Mouse (Mus musculus): ENCODE results near the gene Bbc3.
"Not testable (repeated sequence)": the region's sequence is repeated elsewhere in the genome, so short reads cannot be mapped to it uniquely, and the experiment has no call there.

Bbc3 gene

GRCm38 (mm10) chr7:16294837-16295236 lies 13.4 kb upstream of the Bbc3 start:
- peak; percentile 84 for DNase-seq (ENCODE audit: low spot score)

DNA sequence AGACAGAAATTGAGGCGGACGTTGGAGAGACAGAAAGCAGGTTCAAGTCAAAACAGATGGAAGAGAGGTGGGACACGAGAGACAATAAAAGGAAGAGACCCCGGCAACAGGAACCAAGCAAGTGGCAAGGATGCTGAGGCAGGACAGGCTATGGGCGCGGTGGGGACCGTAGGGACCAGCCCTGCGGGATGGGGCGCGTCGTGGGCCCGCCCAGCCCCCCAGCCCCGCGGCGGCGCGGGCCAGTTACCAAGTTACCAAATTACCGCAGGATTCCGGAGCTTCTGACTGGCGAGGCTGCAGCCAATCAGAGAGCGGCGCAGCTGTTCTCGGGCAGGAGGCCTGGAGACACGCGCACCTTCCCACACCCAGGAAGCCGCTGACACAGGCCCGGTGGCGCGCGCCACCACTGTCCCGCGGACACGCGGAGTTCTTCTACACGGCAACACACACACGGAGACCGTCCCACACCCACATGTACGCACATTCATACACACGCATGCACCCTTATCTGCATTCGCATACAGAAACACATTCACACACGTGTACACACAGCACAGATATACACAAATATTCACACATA lies 12.8 kb upstream of the Bbc3 start:
- no peak for DNase-seq (ENCODE audit: low spot score)

DNA sequence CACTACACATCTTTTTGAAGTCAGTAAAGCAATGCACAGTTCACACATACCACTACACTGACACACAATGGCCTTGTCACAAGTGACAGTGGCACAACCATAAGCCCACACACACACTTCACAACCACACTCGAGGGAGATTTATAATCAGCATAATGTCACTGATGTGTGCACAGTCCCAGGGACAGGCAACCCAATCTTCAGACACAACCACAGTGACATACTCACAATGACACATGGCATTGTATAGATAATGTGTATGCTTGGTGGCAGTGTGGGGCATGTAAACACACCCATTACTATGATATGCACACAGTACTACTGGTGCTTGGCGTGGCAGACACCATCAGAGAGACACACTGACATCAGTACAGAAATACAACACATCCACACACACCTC lies 12.0 kb upstream of the Bbc3 start:
- DNase-seq (ENCODE audit: low spot score), result no peak

DNA sequence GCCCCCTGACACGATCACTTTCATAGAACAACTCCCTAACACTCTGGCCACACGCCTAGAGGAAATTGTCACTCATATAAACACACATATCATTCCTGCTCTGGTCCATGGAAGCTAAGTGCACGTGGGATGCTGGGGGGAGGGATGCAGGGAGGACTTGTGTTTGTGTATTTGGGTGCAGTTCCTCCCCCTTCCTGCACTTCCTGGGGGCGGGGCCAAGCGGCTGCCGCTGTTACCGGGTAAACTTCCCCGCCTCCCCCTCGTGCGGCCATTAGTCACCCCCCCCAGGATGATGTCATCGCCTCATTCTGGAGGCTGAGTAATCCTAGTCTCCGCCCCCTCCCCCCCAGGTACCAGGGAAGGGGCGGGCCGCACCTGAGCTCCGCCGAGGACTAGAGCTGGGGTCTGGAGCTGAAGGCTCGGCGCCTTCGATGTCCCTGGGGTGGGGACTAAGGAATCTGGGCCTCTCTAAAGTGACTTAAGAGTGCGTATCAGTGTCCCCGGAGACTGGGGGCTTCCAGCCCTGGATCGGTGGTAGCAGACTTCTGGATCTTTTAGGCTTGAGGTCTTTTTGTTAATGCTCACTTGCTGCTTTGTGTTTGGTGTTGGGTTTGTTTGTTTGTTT lies 11.3 kb upstream of the Bbc3 start:
- no peak for DNase-seq (ENCODE audit: low spot score)

- no peak for DNase-seq (ENCODE audit: low spot score)
These were observed 10.6 kb upstream of the Bbc3 start for GRCm38 (mm10) chr7:16297616-16298015.

- no peak for DNase-seq (ENCODE audit: low spot score)
These were observed 9.3 kb upstream of the Bbc3 start for GRCm38 (mm10) chr7:16298927-16299326.

DNA sequence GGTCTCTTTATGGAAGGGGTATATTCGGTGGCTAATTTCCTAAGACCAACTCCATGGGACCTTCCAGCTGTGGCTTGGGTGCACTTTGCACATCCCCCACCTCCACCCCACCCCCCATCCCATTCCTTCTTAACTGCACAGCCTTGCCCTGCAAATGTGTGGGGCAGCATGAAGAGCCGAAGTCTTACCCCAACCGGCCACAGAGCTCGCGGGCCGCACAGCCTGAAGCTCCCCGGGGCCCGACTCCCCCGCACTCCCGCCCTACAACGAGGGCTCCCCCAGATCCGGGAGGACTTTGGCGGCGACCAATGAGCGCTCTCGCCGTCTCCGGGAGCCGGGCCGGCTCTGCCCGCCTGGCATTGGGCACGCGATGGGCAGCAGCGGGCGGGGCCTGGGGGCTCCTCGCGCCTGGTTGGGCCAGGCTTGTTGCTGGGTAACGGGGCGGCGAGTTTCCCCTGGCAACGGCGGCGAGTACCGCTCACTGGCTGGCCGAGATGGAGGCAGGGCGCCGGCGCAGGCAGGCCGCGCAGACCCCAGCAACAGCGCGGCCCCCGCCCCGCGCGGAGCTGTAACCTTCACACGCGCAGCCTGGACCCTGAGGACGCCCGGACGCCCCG lies 8.7 kb upstream of the Bbc3 start:
- DNase-seq (ENCODE audit: low spot score), result peak; percentile 90

DNA sequence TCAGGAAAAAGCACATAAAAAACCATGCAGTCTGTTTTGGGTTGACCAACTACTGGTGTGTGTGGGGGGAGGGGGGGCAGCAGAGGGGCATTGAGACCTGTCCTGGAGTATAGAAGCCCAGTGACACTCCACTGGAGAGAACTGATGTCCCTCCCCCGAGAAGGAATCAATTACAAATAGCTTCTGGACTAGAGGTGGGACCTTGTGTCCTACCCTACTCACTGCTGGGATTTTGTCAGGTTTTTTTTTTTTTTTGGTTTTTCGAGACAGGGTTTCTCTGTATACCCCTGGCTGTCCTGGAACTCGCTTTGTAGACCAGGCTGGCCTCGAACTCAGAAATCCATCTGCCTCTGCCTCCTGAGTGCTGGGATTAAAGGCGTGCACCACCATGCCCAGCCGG lies 1.1 kb upstream of the Bbc3 start:
- DNase-seq (ENCODE audit: low spot score), result not testable (repeated sequence)

DNA sequence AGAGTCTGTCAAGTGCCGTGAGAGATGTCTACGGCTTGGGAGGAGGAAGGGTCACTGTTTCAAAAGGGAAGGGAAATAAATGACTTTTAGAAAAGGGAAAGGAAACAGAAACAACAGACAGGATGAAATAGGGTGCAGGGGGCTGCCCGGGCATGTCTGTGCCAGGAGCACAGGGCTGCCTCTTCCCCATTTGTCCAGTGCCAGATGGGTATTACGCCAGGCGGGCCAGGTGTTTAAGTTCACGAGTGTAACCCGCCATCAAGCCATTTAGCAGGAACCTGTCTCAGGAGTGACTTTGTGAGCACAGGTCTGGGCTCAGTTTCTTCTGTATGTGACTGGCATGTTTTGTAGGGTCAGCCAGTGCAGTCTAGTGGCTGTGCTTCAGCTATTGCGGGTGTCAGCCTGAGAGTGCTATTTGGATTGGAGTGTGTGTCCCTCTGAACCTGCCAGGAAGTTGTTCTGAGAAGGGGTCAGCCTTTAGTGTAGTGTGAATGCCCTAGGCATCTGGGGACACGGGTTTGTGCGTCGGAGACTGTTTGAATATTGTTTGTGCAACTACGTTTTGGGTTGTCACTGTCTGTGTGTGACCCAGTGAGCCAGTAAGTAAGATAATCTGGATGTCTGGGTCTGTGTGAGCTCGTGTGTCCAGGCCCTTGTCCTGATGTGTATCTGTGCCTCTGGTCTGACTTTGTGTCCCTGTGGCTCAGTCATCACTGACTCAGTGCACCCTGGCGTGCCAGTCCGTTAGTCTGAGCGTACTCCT lies 543 bp downstream of the Bbc3 start:
- no peak for DNase-seq (ENCODE audit: low spot score)

DNA sequence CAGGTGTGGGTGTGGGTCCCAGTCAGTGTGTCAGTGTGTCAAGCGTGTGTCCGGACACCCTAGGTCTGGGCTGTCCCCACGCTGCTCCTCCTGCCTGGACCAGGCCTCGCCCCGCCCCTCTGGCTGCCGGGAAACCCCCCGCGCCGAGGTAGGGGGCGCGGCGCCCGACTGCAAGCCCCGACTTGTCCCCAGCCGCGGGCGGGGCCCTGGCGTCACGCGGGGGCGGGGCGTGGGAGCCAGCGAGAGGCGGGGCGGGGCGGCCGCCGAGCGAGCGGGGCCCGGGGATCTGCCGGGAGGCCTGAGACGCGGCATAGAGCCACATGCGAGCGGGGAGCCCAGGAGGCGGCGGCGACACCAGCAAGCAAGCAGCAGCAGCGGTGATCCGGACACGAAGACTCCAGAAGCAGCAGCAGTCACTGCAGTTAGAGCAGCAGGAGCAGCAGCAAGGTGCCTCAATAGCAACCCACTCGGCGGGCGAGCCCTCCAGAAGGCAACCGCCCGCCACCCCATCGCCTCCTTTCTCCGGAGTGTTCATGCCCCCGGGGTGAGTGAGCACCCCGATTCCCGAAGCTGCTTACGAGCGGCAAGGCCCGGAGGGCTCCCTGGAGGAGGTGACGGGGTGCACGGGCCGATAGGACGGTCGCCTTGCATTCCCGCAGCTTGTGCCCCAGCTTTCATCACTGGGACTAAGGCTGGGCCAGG lies 1.3 kb downstream of the Bbc3 start:
- DNase-seq (ENCODE audit: low spot score), result no peak

DNA sequence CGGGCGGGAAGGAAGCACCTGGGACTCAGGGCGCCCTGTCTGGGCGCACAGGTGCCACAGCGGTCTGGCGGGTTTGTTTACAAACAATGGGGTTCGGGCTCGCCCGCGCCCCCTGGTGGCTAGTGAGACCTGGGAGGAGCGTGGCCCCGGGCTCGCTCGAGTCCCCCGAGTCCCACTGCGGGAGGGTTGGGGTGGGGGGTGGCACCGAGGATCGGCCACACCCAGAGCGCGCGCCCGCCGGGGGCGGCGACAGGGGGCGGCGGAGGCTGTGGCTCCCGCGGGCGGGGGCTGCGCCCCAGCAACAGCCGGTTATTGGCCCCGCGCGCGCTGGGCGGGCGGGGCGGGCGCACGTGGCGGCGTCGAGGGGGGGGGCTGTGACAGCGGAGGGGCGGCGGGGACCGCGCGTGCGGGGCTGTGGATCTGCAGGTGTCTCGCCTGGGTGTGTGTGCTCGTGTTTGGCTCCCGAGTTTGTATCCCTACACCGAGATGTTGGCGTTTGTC lies 1.9 kb downstream of the Bbc3 start:
- no peak for DNase-seq (ENCODE audit: low spot score)

- no peak for DNase-seq (ENCODE audit: low spot score)
These were observed 2.6 kb downstream of the Bbc3 start for GRCm38 (mm10) chr7:16310521-16311452.

- no peak for DNase-seq (ENCODE audit: low spot score)
These were observed 3.3 kb downstream of the Bbc3 start for GRCm38 (mm10) chr7:16311453-16312004.

GRCm38 (mm10) chr7:16312011-16312671 lies 3.9 kb downstream of the Bbc3 start:
- DNase-seq (ENCODE audit: low spot score), result no peak

GRCm38 (mm10) chr7:16312672-16313311 lies 4.6 kb downstream of the Bbc3 start:
- DNase-seq (ENCODE audit: low spot score), result no peak

- DNase-seq (ENCODE audit: low spot score), result no peak
These were observed 5.5 kb downstream of the Bbc3 start for GRCm38 (mm10) chr7:16313481-16314220.

DNA sequence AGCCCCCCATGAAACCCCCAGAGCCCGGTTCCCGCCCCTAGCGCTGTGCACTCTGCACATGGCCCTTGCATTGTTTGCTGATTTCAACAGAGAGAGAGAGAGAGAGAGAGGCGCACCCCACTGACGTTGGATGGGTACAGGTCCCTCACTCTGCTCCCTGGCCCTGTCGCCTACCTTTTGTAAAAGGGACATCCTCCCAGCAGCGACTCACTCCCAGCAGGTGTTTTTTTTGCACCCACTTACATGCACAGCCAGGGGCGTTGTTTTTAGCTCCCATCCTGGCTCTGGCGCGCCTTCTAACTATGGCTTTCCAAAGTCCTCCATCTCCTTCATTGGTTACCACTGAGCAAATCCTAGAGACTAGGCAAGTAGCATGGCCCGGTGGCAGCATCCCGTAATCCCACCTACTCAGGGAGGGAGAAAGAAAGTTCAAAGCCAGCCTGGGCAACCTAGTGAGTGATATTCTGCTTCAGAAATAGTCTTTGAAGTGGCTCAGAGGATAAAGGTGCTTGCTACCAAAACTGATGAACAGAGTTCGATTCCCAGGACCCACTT lies 6.1 kb downstream of the Bbc3 start:
- no peak for DNase-seq (ENCODE audit: low spot score)

DNA sequence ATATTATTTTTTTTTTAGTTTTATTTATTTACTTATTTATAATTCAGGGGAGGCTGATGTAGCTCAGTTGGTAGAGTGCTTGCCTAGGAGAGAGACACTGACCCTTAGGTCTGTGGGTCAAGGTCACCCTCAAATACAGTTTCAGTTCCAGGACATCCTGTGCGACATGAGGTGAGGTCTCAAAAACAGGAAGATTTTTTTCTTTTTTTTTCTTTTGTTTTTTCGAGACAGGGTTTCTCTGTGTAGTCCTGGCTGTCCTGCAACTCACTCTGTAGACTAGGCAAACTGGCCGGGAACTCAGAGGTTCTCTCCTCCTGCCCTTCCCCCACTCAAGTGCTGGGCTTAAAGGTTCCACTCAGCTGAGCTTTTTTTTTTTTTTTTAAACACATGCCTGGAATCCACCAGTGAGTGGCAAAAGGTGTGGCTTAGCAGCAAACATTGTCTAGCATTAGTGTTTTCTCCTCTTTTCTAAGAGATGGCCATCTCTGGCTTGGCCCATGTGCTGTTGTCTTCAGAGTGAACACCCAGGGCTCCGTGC lies 7.1 kb downstream of the Bbc3 start:
- no peak for DNase-seq (ENCODE audit: low spot score)

Data from left cerebral cortex, adult 11 months (tissue).